15 mouse cellular contexts compared by ENCODE assay signal in genomic region chr16:43286783-43287383, GRCm38 (mm10).
DNase-seq lines count a peak whose midpoint lies in the region; ATAC-seq and TF ChIP-seq lines count a peak whose summit lies in the region.
"Had no signal": no experiment of that assay in that cellular context is flagged by ENCODE, and none has a peak within 500 bp of the region (broad histone marks: within the 10 kb centered on the region; RNA-seq: fewer than 3 reads in every experiment).

No protein-coding gene starts in this region.

- no peak overlapping the region for H3K4me2 ChIP-seq in liver, embryonic 12.5 days
- no peak overlapping the region for H3K4me2 ChIP-seq in hindbrain, embryonic 11.5 days (replicated peaks; ENCODE audit: low read depth, low read length)
- no peak overlapping the region for H3K4me2 ChIP-seq in liver, embryonic 16.5 days (ENCODE audit: low read depth, low read length)
- H3K4me2 ChIP-seq in stomach, postnatal 0 days (replicated peaks; ENCODE audit: low read depth), result no peak overlapping the region
- H3K4me2 ChIP-seq: lung, embryonic 14.5 days had no signal

- DNase-seq in liver, adult 2 months (ENCODE audit: extremely low read depth, low read depth, low spot score), result peak; percentile 76
- DNase-seq in hindbrain, embryonic 11.5 days (ENCODE audit: low spot score), result no peak
- no peak for DNase-seq in stomach, postnatal 0 days (ENCODE audit: low spot score)
- DNase-seq in spleen, postnatal 4 days (ENCODE audit: low spot score in 2 of 2), result no peak
- DNase-seq in left cerebral cortex, adult 11 months (ENCODE audit: low spot score), result no peak
- DNase-seq in retina, postnatal 1 day, result no peak
- DNase-seq: cerebellum, adult 11 months; gastrocnemius, adult 2 months; kidney, postnatal 14 days; thymus, postnatal 36 days had no signal

- TF ChIP-seq POLR2A in liver, adult 2 months (IDR thresholded peaks at IDR 0.05; ENCODE audit: extremely low read depth, insufficient read depth, low read length), result 0 out of 2 replicates have a peak, but pooled peaks have one; percentile 11

- no peak for TF ChIP-seq CTCF in liver, adult 2 months (IDR thresholded peaks at IDR 0.05; ENCODE audit: low read depth, low read length)
- TF ChIP-seq CTCF in stomach, postnatal 0 days (IDR thresholded peaks at IDR 0.05; ENCODE audit: low read depth), result no peak

- H3K4me3 ChIP-seq in liver, adult 2 months (ENCODE audit: insufficient read depth, low read depth, low read length), result no peak overlapping the region
- no peak overlapping the region for H3K4me3 ChIP-seq in liver, embryonic 12.5 days
- no peak overlapping the region for H3K4me3 ChIP-seq in hindbrain, embryonic 11.5 days (ENCODE audit: low read depth, low read length)
- no peak overlapping the region for H3K4me3 ChIP-seq in liver, embryonic 16.5 days (ENCODE audit: low read depth, low read length)
- no peak overlapping the region for H3K4me3 ChIP-seq in stomach, postnatal 0 days (ENCODE audit: low read depth, low read length)
- H3K4me3 ChIP-seq: erythroblast, embryonic 14.5 days; gastrocnemius, adult 2 months; left cerebral cortex, adult 2 months had no signal

- ATAC-seq in liver, embryonic 12.5 days, result no peak
- ATAC-seq in hindbrain, embryonic 11.5 days (ENCODE audit: low FRiP score), result peak; percentile 51; the same call in 1 of the 2 replicates
- peak; percentile 68 for ATAC-seq in liver, embryonic 16.5 days (ENCODE audit: low read depth)
- peak; percentile 95 for ATAC-seq in stomach, postnatal 0 days (ENCODE audit: low FRiP score, low TSS enrichment)

- peaks cover 9% of the 10 kb centered on the region for H3K36me3 ChIP-seq in liver, adult 2 months (ENCODE audit: control insufficient read depth, insufficient read depth, low read length)
- H3K36me3 ChIP-seq in liver, embryonic 12.5 days, result no peaks in the 10 kb centered on the region
- no peaks in the 10 kb centered on the region for H3K36me3 ChIP-seq in hindbrain, embryonic 11.5 days (ENCODE audit: control insufficient read depth, insufficient read depth, low read length)
- no peaks in the 10 kb centered on the region for H3K36me3 ChIP-seq in liver, embryonic 16.5 days (ENCODE audit: control insufficient read depth, insufficient read depth)
- H3K36me3 ChIP-seq in stomach, postnatal 0 days (ENCODE audit: control insufficient read depth, insufficient read depth, low read length), result no peaks in the 10 kb centered on the region

- peak overlapping the region; percentile 84 for H3K27ac ChIP-seq in liver, adult 2 months (replicated peaks; ENCODE audit: insufficient read depth, low read depth, low read length)
- H3K27ac ChIP-seq in liver, embryonic 12.5 days, result no peak overlapping the region
- H3K27ac ChIP-seq in hindbrain, embryonic 11.5 days (ENCODE audit: low read depth, low read length), result no peak overlapping the region
- no peak overlapping the region for H3K27ac ChIP-seq in liver, embryonic 16.5 days (ENCODE audit: low read length)
- H3K27ac ChIP-seq in stomach, postnatal 0 days (replicated peaks), result no peak overlapping the region
- H3K27ac ChIP-seq: left cerebral cortex, adult 2 months had no signal

- H3K27me3 ChIP-seq in liver, adult 2 months (ENCODE audit: control insufficient read depth, insufficient read depth, low read length), result no peaks in the 10 kb centered on the region
- H3K27me3 ChIP-seq in liver, embryonic 12.5 days (replicated peaks), result no peaks in the 10 kb centered on the region
- H3K27me3 ChIP-seq in hindbrain, embryonic 11.5 days (ENCODE audit: control insufficient read depth, insufficient read depth, low read length), result no peaks in the 10 kb centered on the region
- H3K27me3 ChIP-seq in liver, embryonic 16.5 days (ENCODE audit: control insufficient read depth, insufficient read depth, low read depth, low read length), result no peaks in the 10 kb centered on the region
- H3K27me3 ChIP-seq in stomach, postnatal 0 days (ENCODE audit: control insufficient read depth, insufficient read depth, low read length), result no peaks in the 10 kb centered on the region

- no peak for TF ChIP-seq EP300 in stomach, postnatal 0 days (optimal IDR thresholded peaks at IDR 0.05)

- H3K79me2 ChIP-seq in liver, adult 2 months (ENCODE audit: control insufficient read depth, insufficient read depth, low read length), result peaks cover 3% of the 10 kb centered on the region; the same call in 1 of the 2 replicates

- peaks cover 16% of the 10 kb centered on the region for H3K4me1 ChIP-seq in liver, adult 2 months (ENCODE audit: control insufficient read depth, insufficient read depth, low read length)
- H3K4me1 ChIP-seq in liver, embryonic 12.5 days, result no peaks in the 10 kb centered on the region
- no peaks in the 10 kb centered on the region for H3K4me1 ChIP-seq in hindbrain, embryonic 11.5 days (replicated peaks; ENCODE audit: control insufficient read depth, insufficient read depth, low read length)
- no peaks in the 10 kb centered on the region for H3K4me1 ChIP-seq in liver, embryonic 16.5 days (ENCODE audit: control insufficient read depth, low read depth, low read length)
- H3K4me1 ChIP-seq in stomach, postnatal 0 days (replicated peaks; ENCODE audit: control insufficient read depth, insufficient read depth), result no peaks in the 10 kb centered on the region

- no peaks in the 10 kb centered on the region for H3K9me3 ChIP-seq in liver, embryonic 12.5 days (replicated peaks)
- no peaks in the 10 kb centered on the region for H3K9me3 ChIP-seq in hindbrain, embryonic 11.5 days (ENCODE audit: control insufficient read depth, low read length)
- no peaks in the 10 kb centered on the region for H3K9me3 ChIP-seq in liver, embryonic 16.5 days (replicated peaks; ENCODE audit: control insufficient read depth, low read length)
- H3K9me3 ChIP-seq in stomach, postnatal 0 days (ENCODE audit: control insufficient read depth, low read length), result no peaks in the 10 kb centered on the region

- peak overlapping the region; percentile 18; the same call in 1 of the 2 replicates for H3K9ac ChIP-seq in liver, adult 2 months (ENCODE audit: low read depth, low read length)
- no peak overlapping the region for H3K9ac ChIP-seq in liver, embryonic 12.5 days
- no peak overlapping the region for H3K9ac ChIP-seq in hindbrain, embryonic 11.5 days (ENCODE audit: low read depth, low read length)
- no peak overlapping the region for H3K9ac ChIP-seq in liver, embryonic 16.5 days (ENCODE audit: low read depth, low read length)
- H3K9ac ChIP-seq in stomach, postnatal 0 days (ENCODE audit: low read length), result no peak overlapping the region
- H3K9ac ChIP-seq: lung, embryonic 14.5 days had no signal

- WGBS in liver, adult 2 months, result 9% methylated on average over 1 of the region's 1 CpGs
- 67% methylated on average over 1 of the region's 1 CpGs for WGBS in liver, embryonic 12.5 days (ENCODE audit: insufficient replicate concordance)
- 61% methylated on average over 1 of the region's 1 CpGs for WGBS in hindbrain, embryonic 11.5 days
- 50% methylated on average over 1 of the region's 1 CpGs for WGBS in liver, embryonic 16.5 days (ENCODE audit: insufficient replicate concordance)
- WGBS in stomach, postnatal 0 days, result 66% methylated on average over 1 of the region's 1 CpGs
